Mouse (Mus musculus) heart, adult 2 months (tissue): ENCODE measurements around the gene Ttf1.

Source experiments
- CTCF ChIP-seq: fragments of 200-600 bp; IDR thresholded peaks from 2 replicates; pipeline ENCODE4 v1.8.1; 2022; ENCODE audit warnings: antibody characterized with exemption, mild to moderate bottlenecking, moderate library complexity
- EP300 ChIP-seq: fragments of 200-500 bp; IDR thresholded peaks from 2 replicates; pipeline ENCODE4 v1.6.1; 2011; ENCODE audit warnings: low read depth, low read length, control low read depth; ENCODE audit not compliant: insufficient read depth
- POLR2A ChIP-seq: fragments of 200-500 bp; IDR thresholded peaks from 2 replicates; pipeline ENCODE4 v1.6.1; 2011; ENCODE audit warnings: mild to moderate bottlenecking, low read depth, low read length, control low read depth; ENCODE audit not compliant: insufficient read depth

DNA sequence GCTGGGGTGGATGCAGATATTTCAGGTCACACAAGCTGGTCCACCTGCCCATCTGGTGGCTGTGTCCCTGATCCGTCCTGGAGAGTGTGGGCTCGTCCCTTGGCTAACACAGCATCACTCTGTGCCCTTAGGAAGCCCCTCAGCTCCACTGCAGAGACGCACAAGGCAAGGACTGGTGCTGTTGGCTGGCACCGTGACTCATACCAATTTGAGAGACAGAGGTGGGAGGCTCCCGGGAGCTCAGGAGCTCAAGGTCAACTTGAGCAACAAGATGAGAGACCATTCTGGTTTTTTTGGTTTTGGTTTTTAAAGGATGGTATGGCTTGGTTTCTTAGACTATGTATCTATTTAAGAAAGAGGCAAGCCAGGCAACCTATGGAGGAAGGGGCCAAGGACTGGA lies 47.5 kb upstream of the Ttf1 start:
- TF ChIP-seq CTCF = no peak
- TF ChIP-seq POLR2A = no peak
- no peak for TF ChIP-seq EP300
